ENCODE assay signal across 8 mouse cellular contexts in the genomic region with DNA sequence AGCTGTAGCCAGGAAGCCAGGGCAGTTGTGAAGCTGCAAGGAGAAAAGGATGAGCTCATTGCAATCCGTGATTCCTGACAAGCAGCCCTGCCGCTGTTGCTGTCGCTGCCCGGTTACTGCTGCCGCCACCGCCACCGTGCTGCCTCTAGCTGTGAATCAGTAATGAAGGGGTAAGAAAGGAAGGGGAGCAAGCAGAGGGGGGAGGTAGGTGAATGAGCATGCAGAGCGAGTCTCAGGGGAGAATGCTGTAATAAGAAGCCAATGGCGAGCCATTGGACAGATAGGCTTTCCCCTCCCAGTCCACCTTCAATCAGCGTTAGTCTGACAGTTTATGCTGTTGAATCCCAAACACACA.
A peak's percentile ranks its signal among the peaks of the same experiment; 100 is the strongest.
DNase-seq lines count a peak whose midpoint lies in the region; ATAC-seq and TF ChIP-seq lines count a peak whose summit lies in the region.

No protein-coding gene starts in this region.

- DNase-seq in urinary bladder, adult 18-20 months (ENCODE audit: low spot score in 2 of 2) = peak; percentile 6 to 25
- no peak for DNase-seq in urinary bladder, postnatal 4 days (ENCODE audit: low spot score in 2 of 2)
- peak; percentile 68 for DNase-seq in embryonic facial prominence, embryonic 11.5 days (ENCODE audit: low spot score)
- peak; percentile 71 for DNase-seq in kidney, postnatal 0 days (ENCODE audit: low spot score)
- DNase-seq in neural tube, embryonic 10.5 days (ENCODE audit: extremely low spot score, low spot score) = peak; percentile 59
- DNase-seq in spleen, postnatal 4 days (ENCODE audit: low spot score in 2 of 2) = no peak

- peak overlapping the region; percentile 47 for H3K9ac ChIP-seq in embryonic facial prominence, embryonic 11.5 days (replicated peaks; ENCODE audit: low read length)
- peak overlapping the region; percentile 60 for H3K9ac ChIP-seq in heart, embryonic 11.5 days (ENCODE audit: low read depth, low read length)
- no peak overlapping the region for H3K9ac ChIP-seq in kidney, postnatal 0 days (ENCODE audit: low read depth, low read length)
- 0 out of 2 replicates have a peak overlapping the region, but pooled peaks have one; percentile 31 for H3K9ac ChIP-seq in limb, embryonic 15.5 days

- TF ChIP-seq CTCF in kidney, postnatal 0 days (IDR thresholded peaks at IDR 0.05; ENCODE audit: low read depth) = peak; percentile 34; the same call in 1 of the 2 replicates

- peak overlapping the region; percentile 58 for H3K4me2 ChIP-seq in embryonic facial prominence, embryonic 11.5 days (ENCODE audit: low read depth, low read length)
- peak overlapping the region; percentile 67 for H3K4me2 ChIP-seq in heart, embryonic 11.5 days
- peak overlapping the region; percentile 61 for H3K4me2 ChIP-seq in kidney, postnatal 0 days (ENCODE audit: low read length)
- peak overlapping the region; percentile 57 for H3K4me2 ChIP-seq in limb, embryonic 15.5 days

- no peaks in the 10 kb centered on the region for H3K9me3 ChIP-seq in embryonic facial prominence, embryonic 11.5 days (replicated peaks; ENCODE audit: control insufficient read depth, low read length)
- H3K9me3 ChIP-seq in heart, embryonic 11.5 days (replicated peaks; ENCODE audit: control insufficient read depth, low read length) = no peaks in the 10 kb centered on the region
- H3K9me3 ChIP-seq in kidney, postnatal 0 days (replicated peaks; ENCODE audit: low read length) = no peaks in the 10 kb centered on the region
- H3K9me3 ChIP-seq in limb, embryonic 15.5 days = no peaks in the 10 kb centered on the region

- no peaks in the 10 kb centered on the region for H3K4me1 ChIP-seq in embryonic facial prominence, embryonic 11.5 days (ENCODE audit: control insufficient read depth, insufficient read depth, low read length)
- peaks cover 10% of the 10 kb centered on the region; the same call in 1 of the 2 replicates for H3K4me1 ChIP-seq in heart, embryonic 11.5 days (ENCODE audit: control insufficient read depth, insufficient read depth, low read length)
- H3K4me1 ChIP-seq in kidney, postnatal 0 days (replicated peaks; ENCODE audit: insufficient read depth, low read length) = no peaks in the 10 kb centered on the region
- peaks cover 5% of the 10 kb centered on the region for H3K4me1 ChIP-seq in limb, embryonic 15.5 days

- under 1% methylated on average over 10 of the region's 10 CpGs for WGBS in embryonic facial prominence, embryonic 11.5 days
- 0% methylated on average over 10 of the region's 10 CpGs for WGBS in heart, embryonic 11.5 days (ENCODE audit: insufficient replicate concordance)
- under 1% methylated on average over 10 of the region's 10 CpGs for WGBS in kidney, postnatal 0 days
- WGBS in limb, embryonic 15.5 days = 0% methylated on average over 10 of the region's 10 CpGs

- peak; percentile 92; the same call in 1 of the 2 replicates for ATAC-seq in embryonic facial prominence, embryonic 11.5 days (replicated peaks; ENCODE audit: insufficient number of reproducible peaks, low FRiP score, low TSS enrichment, low read depth)
- no peak; the same call in 1 of the 2 replicates for ATAC-seq in heart, embryonic 11.5 days (replicated peaks; ENCODE audit: insufficient number of reproducible peaks, low FRiP score, low TSS enrichment)
- peak; percentile 85 for ATAC-seq in kidney, postnatal 0 days (replicated peaks; ENCODE audit: low FRiP score, low read depth)
- 0 out of 2 replicates have a peak, but pooled peaks have one; percentile 14 for ATAC-seq in limb, embryonic 15.5 days (ENCODE audit: insufficient number of reproducible peaks, low FRiP score, low TSS enrichment, low read depth)

- peak overlapping the region; percentile 31 for H3K4me3 ChIP-seq in embryonic facial prominence, embryonic 11.5 days (ENCODE audit: low read depth, low read length)
- H3K4me3 ChIP-seq in heart, embryonic 11.5 days (ENCODE audit: low read depth, low read length) = peak overlapping the region; percentile 39
- H3K4me3 ChIP-seq in kidney, postnatal 0 days (replicated peaks; ENCODE audit: low read depth, low read length) = peak overlapping the region; percentile 25
- peak overlapping the region; percentile 37 for H3K4me3 ChIP-seq in limb, embryonic 15.5 days

- no peaks in the 10 kb centered on the region for H3K27me3 ChIP-seq in embryonic facial prominence, embryonic 11.5 days (ENCODE audit: control insufficient read depth, insufficient read depth, low read length)
- no peaks in the 10 kb centered on the region for H3K27me3 ChIP-seq in heart, embryonic 11.5 days (ENCODE audit: control insufficient read depth, insufficient read depth, low read length)
- no peaks in the 10 kb centered on the region for H3K27me3 ChIP-seq in kidney, postnatal 0 days (ENCODE audit: insufficient read depth, low read length)
- H3K27me3 ChIP-seq in limb, embryonic 15.5 days = no peaks in the 10 kb centered on the region

- no peaks in the 10 kb centered on the region for H3K36me3 ChIP-seq in embryonic facial prominence, embryonic 11.5 days (replicated peaks; ENCODE audit: control insufficient read depth, insufficient read depth, low read depth, low read length)
- no peaks in the 10 kb centered on the region for H3K36me3 ChIP-seq in heart, embryonic 11.5 days (ENCODE audit: control insufficient read depth, insufficient read depth, low read length)
- no peaks in the 10 kb centered on the region for H3K36me3 ChIP-seq in kidney, postnatal 0 days (ENCODE audit: insufficient read depth, low read length)
- no peaks in the 10 kb centered on the region for H3K36me3 ChIP-seq in limb, embryonic 15.5 days

- no peak overlapping the region for H3K27ac ChIP-seq in embryonic facial prominence, embryonic 11.5 days (replicated peaks; ENCODE audit: low read depth, low read length)
- no peak overlapping the region for H3K27ac ChIP-seq in heart, embryonic 11.5 days (ENCODE audit: low read depth, low read length)
- no peak overlapping the region for H3K27ac ChIP-seq in kidney, postnatal 0 days
- no peak overlapping the region; the same call in 1 of the 2 replicates for H3K27ac ChIP-seq in limb, embryonic 15.5 days

Comparison
In these comparisons a context has a peak if more than half of its experiments do, and no peak if none do; other contexts are left out.
1. DNase-seq: peak in urinary bladder, adult 18-20 months (2 of 2), embryonic facial prominence, embryonic 11.5 days (single experiment), kidney, postnatal 0 days (single experiment) and neural tube, embryonic 10.5 days (single experiment); none in urinary bladder, postnatal 4 days (0 of 2) and spleen, postnatal 4 days (0 of 2).
2. Peak in every context shown above with its lines, with median percentiles within 50 percentile points of each other: H3K4me2 ChIP-seq and H3K4me3 ChIP-seq.